Mouse (Mus musculus) right cerebral cortex, postnatal 14 days (tissue): Measurements from ENCODE around the gene Arxes2.

Experiments used
- DNase-seq: peaks from one replicate; pipeline ENCODE4 v3.0.0; 2022

Gene Arxes2

DNA sequence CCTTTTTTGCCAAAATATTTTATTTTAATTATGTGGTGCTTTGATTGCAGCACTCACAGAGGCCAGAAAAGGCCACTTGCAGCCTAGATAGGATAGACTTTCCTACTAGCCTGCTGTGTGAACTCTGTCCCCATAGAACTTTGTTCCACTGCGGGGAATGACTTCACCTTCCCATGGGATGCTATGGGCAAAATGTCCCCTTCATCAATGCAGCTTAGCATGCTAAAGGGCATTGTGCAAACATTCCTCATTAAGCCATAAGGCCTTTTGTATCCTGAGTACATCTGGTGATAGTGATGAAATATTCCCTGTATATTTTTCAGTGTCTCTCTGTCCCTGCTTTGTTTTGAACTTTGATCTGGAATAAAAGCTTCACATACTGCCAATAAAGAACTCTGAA, 50.1 kb downstream of the Arxes2 start:
- DNase-seq: no peak
